Mouse (Mus musculus): ENCODE measurements at regions not wholly inside any gene's neighbourhood (a gene's known extent, or its start where the extent isn't known, plus 50 kb on each side); places are given as distances from the start of the nearest gene placed in this dataset.

- 64% methylated on average over 4 of the region's 4 CpGs for WGBS
- Histone ChIP-seq H3K9me3 (ENCODE audit: control insufficient read depth, low read length) (no peaks in the 10 kb centered on the region), H3K4me1 (ENCODE audit: control insufficient read depth, insufficient read depth, low read length) (no peaks in the 10 kb centered on the region), H3K4me3 (ENCODE audit: low read length) (no peak overlapping the region), H3K27me3 (ENCODE audit: control insufficient read depth, insufficient read depth, low read length) (no peaks in the 10 kb centered on the region), H3K4me2 (replicated peaks; ENCODE audit: low read depth, low read length) (no peak overlapping the region), H3K36me3 (ENCODE audit: control insufficient read depth, insufficient read depth, low read length) (no peaks in the 10 kb centered on the region), H3K9ac (ENCODE audit: low read depth, low read length) (no peak overlapping the region), H3K27ac (ENCODE audit: low read depth, low read length) (no peak overlapping the region)
- ATAC-seq (ENCODE audit: low FRiP score, low TSS enrichment), result no peak
Measured at GRCm38 (mm10) chr10:74854991-74855664, 111.8 kb upstream of the Gnaz start.
